Mouse (Mus musculus) lung, embryonic 14.5 days (tissue): ENCODE measurements around the gene Nkx6-2. TPM values are rescaled to one million over a fixed set of nuclear protein-coding genes. Genes with fewer than 3 reads are reported as not detected.

Source experiments
- ATAC-seq: fragments of 200-750 bp; cut with Nextera tagmentation; 2 replicates; pipeline ENCODE4 v1.8.0; 2017; ENCODE audit warnings: mild to moderate bottlenecking, moderate TSS enrichment, moderate library complexity; ENCODE audit not compliant: insufficient read depth
- DNase-seq: peaks from one replicate; pipeline ENCODE4 v3.0.0-alpha.2; 2015
- H3K27ac ChIP-seq: fragments of 300-500 bp; sonication (generic); 2 replicates; pipeline ENCODE4 v1.5.1; 2014; ENCODE audit warnings: low read depth, mild to moderate bottlenecking, moderate library complexity
- H3K27me3 ChIP-seq: fragments of 300-500 bp; sonication (generic); 2 replicates; pipeline ENCODE4 v1.6.1; 2014; ENCODE audit warnings: low read length, control low read depth; ENCODE audit not compliant: insufficient read depth
- H3K36me3 ChIP-seq: fragments of 300-500 bp; sonication (generic); 2 replicates; pipeline ENCODE4 v1.6.1; 2014; ENCODE audit warnings: control low read depth; ENCODE audit not compliant: insufficient read depth
- H3K4me1 ChIP-seq: fragments of 300-500 bp; sonication (generic); 2 replicates; pipeline ENCODE4 v1.6.1; 2014; ENCODE audit warnings: antibody characterized with exemption, control low read depth; ENCODE audit not compliant: insufficient read depth
- H3K4me2 ChIP-seq: fragments of 300-500 bp; sonication (generic); 2 replicates; pipeline ENCODE4 v1.6.1; 2014; ENCODE audit warnings: mild to moderate bottlenecking
- H3K4me3 ChIP-seq: fragments of 300-500 bp; sonication (generic); 2 replicates; pipeline ENCODE4 v1.5.1; 2014; ENCODE audit warnings: low read depth, low read length
- H3K9ac ChIP-seq: fragments of 300-500 bp; sonication (generic); 2 replicates; pipeline ENCODE4 v1.6.1; 2014
- H3K9me3 ChIP-seq: fragments of 300-500 bp; sonication (generic); 2 replicates; pipeline ENCODE4 v1.6.1; 2016; ENCODE audit warnings: low read depth, low read length, control low read depth
- CTCF ChIP-seq: IDR thresholded peaks from 2 replicates; pipeline ENCODE4 v1.5.1; 2016; ENCODE audit warnings: antibody characterized with exemption, low read depth
- WGBS: fragments of 180-500 bp; shearing (Covaris S2); extraction: QIAGEN DNeasy Blood & Tissue Kit; methylation state at CpG from one replicate; pipeline ENCODE4 v1.1.7; 2014; 5-methylcytosine and 5-hydroxymethylcytosine counted together
- polyA plus RNA-seq: library from polyadenylated mRNA; unstranded; fragments of >200 nt; fragmentation: Nextera tagmentation; extraction: Ambion mirVana; gene quantifications from 2 replicates; pipeline ENCODE4 v1.2.1, GENCODE M21; 2014

The Nkx6-2 gene
- polyA plus RNA-seq, 1 experiment from 2014 or later = not detected

- H3K4me1 ChIP-seq = no peaks in the 10 kb centered on the region
- WGBS = 94% methylated on average over 9 of the region's 9 CpGs
- no peaks in the 10 kb centered on the region for H3K9me3 ChIP-seq
- no peak for DNase-seq
- no peak overlapping the region for H3K4me3 ChIP-seq
- H3K36me3 ChIP-seq = peaks cover 21% of the 10 kb centered on the region; the same call in 1 of the 2 replicates
- no peaks in the 10 kb centered on the region for H3K27me3 ChIP-seq
- ATAC-seq = no peak
- H3K27ac ChIP-seq = no peak overlapping the region
- no peak overlapping the region for H3K4me2 ChIP-seq
- no peak overlapping the region for H3K9ac ChIP-seq
- no peak for TF ChIP-seq CTCF
These were observed 44.8 kb downstream of the Nkx6-2 start for GRCm38 (mm10) chr7:139537831-139538230.

GRCm38 (mm10) chr7:139536831-139537230 lies 45.8 kb downstream of the Nkx6-2 start:
- WGBS = 92% methylated on average over 2 of the region's 2 CpGs

GRCm38 (mm10) chr7:139536331-139536730 lies 46.3 kb downstream of the Nkx6-2 start:
- H3K4me1 ChIP-seq = no peaks in the 10 kb centered on the region
- H3K36me3 ChIP-seq = peaks cover 12% of the 10 kb centered on the region; the same call in 1 of the 2 replicates
- no peak overlapping the region for H3K27ac ChIP-seq
- H3K9me3 ChIP-seq = no peaks in the 10 kb centered on the region
- TF ChIP-seq CTCF = no peak
- 72% methylated on average over 5 of the region's 5 CpGs for WGBS
- no peaks in the 10 kb centered on the region for H3K27me3 ChIP-seq
- no peak overlapping the region for H3K4me3 ChIP-seq
- H3K4me2 ChIP-seq = no peak overlapping the region
- DNase-seq (no peak), ATAC-seq (no peak)
- H3K9ac ChIP-seq = no peak overlapping the region

More at GRCm38 (mm10) chr7:139536831-139537230, 45.8 kb downstream of the Nkx6-2 start:
- Histone ChIP-seq H3K36me3 (peaks cover 17% of the 10 kb centered on the region; the same call in 1 of the 2 replicates), H3K9ac (no peak overlapping the region), H3K9me3 (no peaks in the 10 kb centered on the region), H3K4me1 (no peaks in the 10 kb centered on the region), H3K27ac (no peak overlapping the region), H3K4me2 (no peak overlapping the region), H3K27me3 (no peaks in the 10 kb centered on the region), H3K4me3 (no peak overlapping the region)
- no peak for TF ChIP-seq CTCF
- ATAC-seq (no peak), DNase-seq (no peak)

GRCm38 (mm10) chr7:139531428-139531801 lies 51.2 kb downstream of the Nkx6-2 start:
- Histone ChIP-seq H3K4me2 (no peak overlapping the region), H3K4me1 (no peaks in the 10 kb centered on the region), H3K9me3 (no peaks in the 10 kb centered on the region), H3K4me3 (no peak overlapping the region), H3K27ac (no peak overlapping the region), H3K9ac (no peak overlapping the region), H3K27me3 (no peaks in the 10 kb centered on the region), H3K36me3 (peaks cover 34% of the 10 kb centered on the region; the same call in 1 of the 2 replicates)
- TF ChIP-seq CTCF = no peak
- ATAC-seq = no peak
- no peak for DNase-seq
- WGBS = 80% methylated on average over 4 of the region's 4 CpGs

- no peak for DNase-seq
- no peak for TF ChIP-seq CTCF
These were observed 51.8 kb downstream of the Nkx6-2 start for GRCm38 (mm10) chr7:139530591-139531427.

More at GRCm38 (mm10) chr7:139530591-139531427, 51.8 kb downstream of the Nkx6-2 start:
- 58% methylated on average over 16 of the region's 16 CpGs for WGBS
- Histone ChIP-seq H3K4me3 (no peak overlapping the region), H3K9me3 (no peaks in the 10 kb centered on the region), H3K27me3 (no peaks in the 10 kb centered on the region), H3K27ac (no peak overlapping the region), H3K4me1 (no peaks in the 10 kb centered on the region), H3K9ac (no peak overlapping the region), H3K4me2 (no peak overlapping the region), H3K36me3 (peaks cover 40% of the 10 kb centered on the region; the same call in 1 of the 2 replicates)
- no peak for ATAC-seq

Other genes with a start within 250 kb of the Nkx6-2 start
- 45.2 and 47.7 TPM in 2 replicates for gene Inpp5a, start 193.7 kb downstream of the Nkx6-2 start, polyA plus RNA-seq
- 0.13 and 0.34 TPM in 2 replicates for gene Cfap46, start 101.0 kb upstream of the Nkx6-2 start, polyA plus RNA-seq